Mouse (Mus musculus): ENCODE results near the gene Klhl15.

Klhl15 gene

DNA sequence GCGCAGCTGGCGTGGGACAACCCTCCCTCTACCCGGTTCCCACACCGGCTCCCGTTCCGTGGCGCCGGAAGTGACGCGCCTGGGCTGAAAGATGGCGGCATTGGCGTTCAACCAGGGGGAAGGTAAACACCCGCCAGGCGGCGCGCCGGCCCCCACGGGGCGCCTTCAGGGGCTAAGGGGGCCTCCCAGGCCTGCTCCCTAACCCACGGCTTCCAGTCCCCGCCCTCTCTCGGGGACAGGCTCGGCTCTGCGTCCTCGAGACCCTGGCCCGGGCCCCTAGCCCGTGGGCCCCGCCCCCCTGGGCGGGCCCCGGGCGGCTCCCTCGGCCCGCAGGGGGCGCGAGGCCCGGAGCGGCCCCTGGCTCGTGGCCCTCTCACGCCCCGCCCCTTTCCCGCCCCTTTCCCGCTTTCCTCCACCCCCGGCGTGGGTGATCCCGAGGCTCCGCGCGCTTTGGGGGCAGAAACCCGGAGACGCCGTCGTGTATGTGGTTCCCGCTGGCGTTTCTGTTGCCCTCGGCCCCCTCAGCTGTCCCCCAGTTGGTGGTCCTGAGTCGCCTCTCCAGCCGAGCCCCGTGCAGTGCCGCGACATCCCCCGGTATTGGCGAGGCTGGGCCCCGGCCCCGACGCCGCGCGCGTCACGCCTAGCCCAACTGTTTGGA is at the start of gene Klhl15:
Gene Klhl15, plus strand, starts transcription at position 68 of the 658 bp plus-strand sequence.
- no peak for TF ChIP-seq GATA4 (IDR thresholded peaks at IDR 0.05; ENCODE audit: insufficient replicate concordance, low read length)

DNA sequence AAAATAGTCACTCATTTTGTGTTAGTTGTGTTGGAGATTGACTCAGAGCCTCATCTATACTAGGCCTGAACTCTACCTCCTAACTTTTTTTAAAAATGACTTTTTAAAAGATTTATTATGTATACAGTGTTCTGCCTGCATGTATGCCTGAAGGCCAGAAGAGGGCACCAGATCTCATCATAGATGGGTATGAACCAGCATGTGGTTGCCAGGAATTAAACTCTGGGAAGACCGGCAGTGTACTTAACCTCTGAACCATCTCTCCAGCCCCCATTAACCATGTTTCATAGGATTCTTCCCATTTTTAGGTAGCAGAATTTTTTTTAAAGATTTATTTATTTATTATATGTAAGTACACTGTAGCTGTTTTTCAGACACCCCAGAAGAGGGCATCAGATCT is 49.2 kb upstream of the Klhl15 start:
- TF ChIP-seq GATA4 (IDR thresholded peaks at IDR 0.05; ENCODE audit: insufficient replicate concordance, low read length): no peak

DNA sequence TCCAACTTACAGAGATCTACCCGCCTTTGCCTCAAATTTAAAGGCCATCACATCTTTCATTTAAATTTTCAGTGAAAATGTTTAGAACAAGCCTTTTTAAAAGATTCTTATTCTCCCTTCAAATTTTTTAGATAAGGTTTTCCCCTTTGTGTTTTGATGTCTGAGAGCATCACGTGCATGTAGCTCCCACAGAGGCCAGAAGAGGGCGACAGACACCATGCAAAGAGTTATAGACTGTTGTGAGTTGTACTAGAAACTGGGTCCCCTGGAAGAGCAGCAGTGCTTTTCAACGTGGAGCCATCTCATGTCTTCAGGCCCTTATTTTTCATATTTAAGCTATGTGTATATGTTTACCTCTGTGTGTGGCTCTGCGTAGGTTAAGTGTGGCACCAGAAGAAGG is 36.6 kb upstream of the Klhl15 start:
- no peak for TF ChIP-seq GATA4 (IDR thresholded peaks at IDR 0.05; ENCODE audit: insufficient replicate concordance, low read length)

DNA sequence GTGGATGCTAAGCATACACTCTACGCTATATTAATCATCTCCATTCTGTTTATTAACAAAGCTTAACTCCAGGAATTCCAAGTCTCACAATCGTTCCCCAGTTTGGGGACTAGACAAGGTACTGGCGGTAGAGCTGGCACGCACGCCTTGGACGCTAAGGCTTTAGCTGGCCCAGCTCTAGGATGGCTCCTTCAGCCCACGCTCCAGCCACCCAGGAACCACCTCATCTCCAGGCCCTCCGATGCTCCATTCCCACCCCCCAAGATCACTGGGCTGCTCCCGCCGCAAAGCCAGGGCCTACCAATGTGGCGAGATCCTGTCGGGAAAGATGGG is 22.2 kb upstream of the Klhl15 start:
- TF ChIP-seq GATA4 (IDR thresholded peaks at IDR 0.05; ENCODE audit: insufficient replicate concordance, low read length): no peak

GRCm38 (mm10) chrX:94212597-94213321 is 21.6 kb upstream of the Klhl15 start, which contains the start of gene Eif2s3x:
Gene Eif2s3x, minus strand, starts transcription at chrX:94212862.
- TF ChIP-seq GATA4 (IDR thresholded peaks at IDR 0.05; ENCODE audit: insufficient replicate concordance, low read length): no peak; the same call in 1 of the 2 replicates

- TF ChIP-seq GATA4 (IDR thresholded peaks at IDR 0.05; ENCODE audit: insufficient replicate concordance, low read length): no peak
Measured at GRCm38 (mm10) chrX:94213384-94213783, 21.0 kb upstream of the Klhl15 start.

- TF ChIP-seq GATA4 (IDR thresholded peaks at IDR 0.05; ENCODE audit: insufficient replicate concordance, low read length): no peak
Measured at GRCm38 (mm10) chrX:94233432-94233831, 967 bp upstream of the Klhl15 start.

- no peak for TF ChIP-seq GATA4 (IDR thresholded peaks at IDR 0.05; ENCODE audit: insufficient replicate concordance, low read length)
Measured at GRCm38 (mm10) chrX:94233936-94234531, 365 bp upstream of the Klhl15 start.

DNA sequence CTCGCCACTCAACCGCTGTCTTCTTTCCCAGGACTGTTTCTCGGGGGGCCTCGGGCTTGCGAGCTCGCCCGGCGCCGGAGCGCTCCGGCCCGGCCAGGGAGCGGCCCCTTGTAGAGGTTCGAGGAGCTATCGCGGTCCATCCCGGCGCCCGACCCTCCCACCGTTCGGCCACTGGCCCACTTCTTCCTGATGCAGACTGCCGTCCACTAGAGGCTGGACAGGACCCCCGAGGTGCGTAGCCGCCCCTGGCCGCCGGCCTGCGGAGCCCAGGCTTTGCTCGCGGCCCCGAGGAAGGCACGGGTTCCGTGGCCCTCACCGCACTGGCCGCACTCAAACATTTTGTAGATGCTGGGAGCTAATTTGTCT is 774 bp downstream of the Klhl15 start:
- no peak for TF ChIP-seq GATA4 (IDR thresholded peaks at IDR 0.05; ENCODE audit: insufficient replicate concordance, low read length)

DNA sequence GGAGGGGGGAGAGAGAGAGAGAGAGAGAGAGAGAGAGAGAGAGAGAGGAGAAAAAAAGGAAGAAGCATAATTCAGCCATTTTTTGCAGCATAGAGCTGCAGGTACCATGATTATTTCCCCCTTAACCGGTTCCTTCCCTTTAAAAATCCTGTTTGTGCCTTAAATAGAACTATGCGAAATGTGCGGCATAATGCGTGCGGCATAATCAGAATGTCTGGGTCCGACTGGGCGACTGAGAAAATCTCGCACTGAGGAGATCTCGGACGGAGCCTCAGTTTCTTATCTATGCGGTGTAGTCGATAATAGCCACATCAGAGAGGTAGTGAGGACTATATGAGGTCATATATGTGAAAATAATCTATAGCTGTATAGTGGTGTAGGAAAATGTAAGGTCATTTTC is 1.2 kb downstream of the Klhl15 start:
- TF ChIP-seq GATA4 (IDR thresholded peaks at IDR 0.05; ENCODE audit: insufficient replicate concordance, low read length): no peak

GRCm38 (mm10) chrX:94288923-94289322 is 54.5 kb downstream of the Klhl15 start:
- no peak for TF ChIP-seq GATA4 (IDR thresholded peaks at IDR 0.05; ENCODE audit: insufficient replicate concordance, low read length)

DNA sequence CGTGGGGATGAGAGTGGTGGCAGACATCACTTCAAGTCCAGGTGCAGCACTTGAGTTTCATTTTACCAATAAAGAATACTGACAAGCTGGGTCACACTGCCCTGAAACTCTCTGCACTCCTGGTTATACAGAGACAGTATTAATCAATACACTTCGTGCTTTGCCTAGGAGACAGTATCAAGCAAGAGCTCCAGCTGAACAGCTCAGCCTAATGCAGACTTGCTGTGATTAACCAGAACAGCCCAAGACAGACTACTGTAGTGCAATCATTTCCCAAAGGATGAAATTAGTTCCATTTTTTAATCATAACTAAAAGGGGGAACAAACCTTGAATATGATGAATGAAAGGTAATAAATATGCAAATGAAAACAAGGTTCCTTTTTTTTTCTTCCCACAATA is 68.5 kb downstream of the Klhl15 start:
- TF ChIP-seq GATA4 (IDR thresholded peaks at IDR 0.05; ENCODE audit: insufficient replicate concordance, low read length): no peak

- TF ChIP-seq GATA4 (IDR thresholded peaks at IDR 0.05; ENCODE audit: insufficient replicate concordance, low read length): no peak
Measured at GRCm38 (mm10) chrX:94321036-94321902, 86.9 kb downstream of the Klhl15 start.

All from liver, adult (tissue).